Mouse (Mus musculus) bone marrow macrophage, adult 2 months (primary cell): ENCODE data around the gene St3gal3. TPM values are rescaled to one million over a fixed set of nuclear protein-coding genes. Genes with fewer than 3 reads are reported as not detected.

Experiments
- H3K27ac ChIP-seq: 2 replicates; pipeline ENCODE4 v1.5.1; 2012; ENCODE audit warnings: low read depth, low read length; ENCODE audit not compliant: insufficient read depth
- H3K4me1 ChIP-seq: 2 replicates; pipeline ENCODE4 v1.6.1; 2012; ENCODE audit warnings: low read length; ENCODE audit not compliant: control insufficient read depth, insufficient read depth
- H3K4me3 ChIP-seq: 2 replicates; pipeline ENCODE4 v1.5.1; 2012; ENCODE audit warnings: mild to moderate bottlenecking, low read length, moderate library complexity; ENCODE audit not compliant: insufficient read depth
- CTCF ChIP-seq: IDR thresholded peaks from 2 replicates; pipeline ENCODE4 v1.5.1; 2012; ENCODE audit warnings: low read depth, mild to moderate bottlenecking, low read length, moderate library complexity
- POLR2A ChIP-seq: IDR thresholded peaks from 2 replicates; pipeline ENCODE4 v1.6.1; 2012; ENCODE audit warnings: mild to moderate bottlenecking, low read depth, low read length, borderline replicate concordance
- polyA plus RNA-seq: library from polyadenylated mRNA; stranded (reverse); fragments of >200 nt; gene quantifications from 2 replicates; pipeline ENCODE4 v1.2.4, GENCODE M21; 2012; ENCODE audit not compliant: missing spikeins, insufficient read depth, insufficient read length

Gene St3gal3
- polyA plus RNA-seq, 1 experiment, result 18.6 TPM

- Histone ChIP-seq H3K4me1 (peaks cover 30% of the 10 kb centered on the region), H3K27ac (no peak overlapping the region)
- TF ChIP-seq POLR2A, result no peak
- no peak for TF ChIP-seq CTCF
Observed at GRCm38 (mm10) chr4:118060915-118061530, 73.7 kb downstream of the St3gal3 start.

GRCm38 (mm10) chr4:118059816-118060475 is 74.8 kb downstream of the St3gal3 start:
- Histone ChIP-seq H3K4me3 (no peak overlapping the region), H3K27ac (no peak overlapping the region), H3K4me1 (peaks cover 30% of the 10 kb centered on the region)
- no peak for TF ChIP-seq POLR2A
- TF ChIP-seq CTCF, result no peak

More at GRCm38 (mm10) chr4:118060915-118061530, 73.7 kb downstream of the St3gal3 start:
- H3K4me3 ChIP-seq, result no peak overlapping the region

- no peak overlapping the region for H3K4me3 ChIP-seq
- H3K4me1 ChIP-seq, result peaks cover 30% of the 10 kb centered on the region
- TF ChIP-seq POLR2A (no peak), CTCF (no peak)
- no peak overlapping the region for H3K27ac ChIP-seq
Observed at GRCm38 (mm10) chr4:118058116-118058677, 76.5 kb downstream of the St3gal3 start.

- TF ChIP-seq CTCF (no peak), POLR2A (no peak)
- Histone ChIP-seq H3K27ac (no peak overlapping the region), H3K4me3 (no peak overlapping the region), H3K4me1 (peaks cover 21% of the 10 kb centered on the region)
Observed at GRCm38 (mm10) chr4:118057076-118057475, 77.6 kb downstream of the St3gal3 start.

GRCm38 (mm10) chr4:118054615-118055014 is 80.1 kb downstream of the St3gal3 start:
- H3K4me3 ChIP-seq, result no peak overlapping the region
- TF ChIP-seq CTCF (no peak), POLR2A (no peak)
- H3K4me1 ChIP-seq, result peaks cover under 1% of the 10 kb centered on the region
- no peak overlapping the region for H3K27ac ChIP-seq

- Histone ChIP-seq H3K4me3 (no peak overlapping the region), H3K27ac (no peak overlapping the region), H3K4me1 (no peaks in the 10 kb centered on the region; the same call in 1 of the 2 replicates)
- no peak for TF ChIP-seq CTCF
- no peak for TF ChIP-seq POLR2A
Observed at GRCm38 (mm10) chr4:118053904-118054303, 80.8 kb downstream of the St3gal3 start.

GRCm38 (mm10) chr4:118049606-118050302 is 85.0 kb downstream of the St3gal3 start:
- Histone ChIP-seq H3K27ac (no peak overlapping the region), H3K4me3 (no peak overlapping the region), H3K4me1 (no peaks in the 10 kb centered on the region)
- no peak for TF ChIP-seq CTCF
- TF ChIP-seq POLR2A, result no peak

GRCm38 (mm10) chr4:118044510-118044909 is 90.2 kb downstream of the St3gal3 start:
- H3K4me3 ChIP-seq, result no peak overlapping the region
- H3K27ac ChIP-seq, result no peak overlapping the region
- H3K4me1 ChIP-seq, result no peaks in the 10 kb centered on the region
- TF ChIP-seq CTCF (no peak), POLR2A (no peak)

- Histone ChIP-seq H3K27ac (no peak overlapping the region), H3K4me1 (no peaks in the 10 kb centered on the region), H3K4me3 (no peak overlapping the region)
- no peak for TF ChIP-seq POLR2A
- TF ChIP-seq CTCF, result no peak
Observed at GRCm38 (mm10) chr4:118043331-118044002, 91.2 kb downstream of the St3gal3 start.
